Mouse (Mus musculus) spleen, embryonic (tissue): ENCODE results near the gene Clk2.

Experiments used
- CTCF ChIA-PET: fragments of 350-600 bp; sonication (Branson Sonifier 250); formaldehyde crosslinking; loops from one replicate; lab custom pipeline; 2022; lab: Charles Lee

The Clk2 gene

DNA sequence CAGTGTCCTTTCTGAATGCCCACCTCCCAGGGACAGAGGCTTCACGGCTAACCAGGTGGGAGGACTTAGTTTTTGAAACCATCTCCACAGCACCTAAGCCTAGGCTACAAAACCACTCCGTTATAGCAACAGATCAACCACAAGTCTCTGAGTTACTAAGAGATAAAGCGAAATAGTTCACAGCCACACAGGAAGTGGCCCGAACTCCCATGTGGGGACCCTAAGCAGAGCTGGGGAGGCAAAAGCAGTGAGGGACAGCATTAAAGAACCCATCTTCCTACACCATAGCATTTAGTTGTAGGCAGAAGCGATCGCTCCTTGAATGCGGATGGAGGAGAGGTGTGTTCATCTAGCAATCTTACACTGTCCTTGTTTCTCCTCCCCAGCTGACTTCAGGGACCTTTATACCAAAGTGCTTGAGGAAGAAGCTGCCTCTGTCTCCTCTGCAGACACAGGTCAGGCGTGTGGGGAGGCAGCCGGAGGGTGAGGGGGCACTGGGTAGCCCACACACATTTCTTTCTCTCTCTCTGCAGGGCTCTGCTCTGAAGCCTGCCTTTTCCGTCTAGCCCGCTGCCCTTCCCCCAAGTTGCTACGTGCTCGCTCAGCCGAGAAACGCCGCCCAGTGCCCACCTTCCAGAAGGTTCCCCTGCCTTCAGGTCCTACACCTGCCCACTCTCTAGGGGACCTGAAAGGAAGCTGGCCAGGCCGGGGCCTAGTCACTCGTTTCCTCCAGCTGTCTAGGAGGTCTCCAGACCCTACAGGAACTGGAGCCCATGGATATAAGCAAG, 23.3 kb downstream of the Clk2 start:
- CTCF ChIA-PET: no interaction called here

DNA sequence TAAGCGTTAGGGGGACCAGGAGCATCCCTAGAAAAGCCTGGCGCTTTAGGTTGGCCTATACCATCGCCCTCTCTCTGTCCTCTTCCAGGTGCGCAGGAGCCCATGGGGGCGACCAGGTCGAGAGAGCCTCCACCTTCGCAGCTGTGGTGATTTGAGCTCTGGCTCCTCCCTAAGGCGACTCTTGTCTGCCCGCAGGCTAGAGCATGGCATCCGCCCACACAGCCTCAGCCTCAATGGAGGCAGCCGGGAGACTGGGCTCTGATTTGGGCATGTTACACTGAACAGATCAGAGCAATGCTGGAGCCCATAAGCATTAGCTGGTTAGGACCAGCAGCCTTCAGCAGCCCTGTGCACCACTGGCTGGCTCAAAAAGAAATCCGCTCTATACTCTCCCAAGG, 23.9 kb downstream of the Clk2 start:
- CTCF ChIA-PET: no interaction called here

DNA sequence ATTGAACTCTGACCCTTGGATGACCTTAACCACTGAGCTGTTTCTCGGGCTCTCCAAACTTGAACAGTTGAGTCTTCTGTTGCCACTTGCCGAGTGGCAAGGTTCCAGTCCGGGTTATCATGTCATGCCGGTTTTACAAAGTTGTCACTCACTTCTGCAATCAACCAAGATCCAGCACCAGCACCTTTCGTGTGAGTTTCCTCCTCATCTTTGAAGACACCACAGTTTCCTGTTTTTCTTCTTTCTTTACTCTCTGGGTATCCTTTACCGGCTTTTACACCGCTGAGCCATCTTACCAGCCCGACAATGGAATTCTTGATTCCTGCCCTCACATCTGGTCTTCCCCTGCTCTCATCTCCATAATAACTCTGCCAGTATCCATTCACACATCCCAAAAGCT, 25.8 kb downstream of the Clk2 start:
- CTCF ChIA-PET: interaction anchor here (0.5 to 0.6 kb wide), 3 partner anchors 12 to 161 kb away, joined by 3 to 5 read pairs (median 4); partner anchors contain the start of gene Gba

DNA sequence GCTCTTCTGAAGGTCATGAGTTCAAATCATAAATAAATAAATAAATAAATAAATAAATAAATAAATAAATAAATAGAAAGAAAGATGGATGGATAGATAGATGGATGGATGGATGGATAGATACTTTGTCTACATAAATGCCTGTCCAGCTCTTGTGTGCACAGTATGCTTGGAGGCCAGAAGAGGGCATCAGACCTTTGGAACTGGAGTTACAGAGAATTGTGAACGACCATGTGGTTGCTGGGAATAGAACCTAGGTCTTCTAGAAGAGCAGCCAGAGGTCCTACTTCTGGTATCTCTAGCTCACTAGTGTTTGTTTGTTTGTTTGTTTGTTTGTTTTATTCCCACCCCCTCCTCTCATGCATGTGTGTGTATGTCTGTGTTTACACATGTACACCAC, 28.8 kb downstream of the Clk2 start:
- CTCF ChIA-PET: no interaction called here

DNA sequence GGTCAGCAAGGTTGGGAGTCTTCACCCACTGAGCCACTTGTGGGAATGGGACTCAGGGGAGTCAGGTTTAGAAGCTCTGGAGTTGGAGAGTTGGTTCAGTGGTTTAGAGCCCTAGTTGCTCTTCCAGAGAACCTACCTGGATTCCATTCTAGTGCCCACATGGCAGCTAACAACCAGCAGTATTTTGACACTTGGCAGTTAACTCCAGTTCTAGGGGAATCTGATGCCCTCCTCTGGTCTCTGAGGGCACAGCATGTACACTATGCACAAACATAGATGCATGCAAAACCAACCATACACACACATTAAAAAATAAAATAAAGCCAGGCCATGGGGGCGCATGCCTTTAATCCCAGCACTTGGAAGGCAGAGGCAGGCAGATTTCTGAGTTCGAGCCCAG, 29.3 kb downstream of the Clk2 start:
- CTCF ChIA-PET: interaction anchor here (1.0 kb wide), 1 partner anchor 21 kb away, joined by 3 read pairs; no protein-coding TSS in a partner anchor

- CTCF ChIA-PET: no interaction called here
Measured at GRCm38 (mm10) chr3:89195979-89196877, 31.6 kb downstream of the Clk2 start.

- CTCF ChIA-PET: interaction anchor here (0.5 to 0.8 kb wide), 2 partner anchors 893 to 899 kb away, joined by 3 to 6 read pairs; no protein-coding TSS in a partner anchor
Measured at GRCm38 (mm10) chr3:89199839-89200238, 35.2 kb downstream of the Clk2 start.

DNA sequence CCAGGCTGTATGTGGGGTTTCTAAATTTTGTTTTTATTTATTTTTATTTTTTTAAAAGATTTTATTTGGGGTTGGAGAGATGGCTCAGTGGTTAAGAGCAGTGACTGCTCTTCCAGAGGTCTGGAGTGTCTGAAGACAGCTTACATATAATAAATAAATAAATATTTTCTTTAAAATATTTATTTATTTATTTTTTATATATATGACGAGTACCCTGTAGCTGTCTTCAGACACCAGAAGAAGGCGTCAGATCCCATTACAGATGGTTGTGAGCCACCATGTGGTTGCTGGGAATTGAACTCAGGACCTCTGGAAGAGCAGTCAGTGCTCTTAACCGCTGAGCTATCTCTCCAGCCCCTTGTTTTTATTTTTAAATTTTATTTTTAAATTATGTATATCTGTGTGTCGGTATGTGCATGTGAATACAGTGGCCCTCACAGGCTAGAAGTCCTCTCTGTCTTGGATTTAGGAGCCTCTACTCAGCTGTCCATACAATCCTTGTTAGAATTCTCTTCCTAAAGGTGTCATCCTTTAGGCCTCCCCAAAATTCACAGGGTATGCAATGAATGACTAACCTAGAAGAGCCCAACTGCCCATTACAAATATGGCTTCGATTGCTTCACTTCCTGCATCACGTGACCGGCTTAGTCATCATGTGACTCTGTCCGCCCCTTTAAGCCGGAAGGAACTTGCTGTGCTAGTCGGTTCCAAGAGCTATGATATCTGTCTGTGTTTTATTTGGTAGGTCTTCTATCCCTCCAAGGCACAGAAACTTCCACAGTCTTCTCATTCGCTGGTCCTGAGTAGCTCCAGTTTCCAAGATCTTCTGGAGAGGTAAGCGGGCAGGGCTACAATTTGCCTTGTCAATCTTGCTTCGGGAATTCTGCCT, 37.9 kb downstream of the Clk2 start, which contains the start of gene Gba:
TSS of gene Gba (plus strand) at position 676 of the 889 bp plus-strand sequence.
- CTCF ChIA-PET: interaction anchor here (0.6 to 0.7 kb wide), 3 partner anchors 12 to 1305 kb away, joined by 3 to 5 read pairs (median 4); partner anchors contain the start of gene Trim46

GRCm38 (mm10) chr3:89203142-89203514, 38.5 kb downstream of the Clk2 start:
- CTCF ChIA-PET: interaction anchor here (0.6 to 0.7 kb wide), 3 partner anchors 13 to 1304 kb away, joined by 3 to 5 read pairs (median 4); partner anchors contain the start of gene Trim46

DNA sequence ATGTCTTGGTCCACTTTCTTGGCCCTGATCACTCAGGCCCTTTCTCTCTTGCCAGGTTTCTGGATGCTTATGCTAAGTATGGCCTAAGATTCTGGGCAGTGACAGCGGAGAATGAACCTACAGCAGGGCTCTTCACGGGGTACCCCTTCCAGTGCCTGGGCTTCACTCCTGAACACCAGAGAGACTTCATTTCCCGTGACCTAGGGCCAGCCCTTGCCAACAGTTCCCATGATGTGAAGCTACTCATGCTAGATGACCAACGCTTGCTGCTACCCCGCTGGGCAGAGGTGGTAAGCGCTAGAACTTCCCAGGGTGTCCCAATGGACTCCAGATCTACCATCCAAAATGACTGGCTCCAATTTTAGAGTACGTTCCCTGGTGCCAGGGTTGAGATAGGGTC, 41.5 kb downstream of the Clk2 start:
- CTCF ChIA-PET: no interaction called here

GRCm38 (mm10) chr3:89206695-89207094, 42.1 kb downstream of the Clk2 start:
- CTCF ChIA-PET: no interaction called here

DNA sequence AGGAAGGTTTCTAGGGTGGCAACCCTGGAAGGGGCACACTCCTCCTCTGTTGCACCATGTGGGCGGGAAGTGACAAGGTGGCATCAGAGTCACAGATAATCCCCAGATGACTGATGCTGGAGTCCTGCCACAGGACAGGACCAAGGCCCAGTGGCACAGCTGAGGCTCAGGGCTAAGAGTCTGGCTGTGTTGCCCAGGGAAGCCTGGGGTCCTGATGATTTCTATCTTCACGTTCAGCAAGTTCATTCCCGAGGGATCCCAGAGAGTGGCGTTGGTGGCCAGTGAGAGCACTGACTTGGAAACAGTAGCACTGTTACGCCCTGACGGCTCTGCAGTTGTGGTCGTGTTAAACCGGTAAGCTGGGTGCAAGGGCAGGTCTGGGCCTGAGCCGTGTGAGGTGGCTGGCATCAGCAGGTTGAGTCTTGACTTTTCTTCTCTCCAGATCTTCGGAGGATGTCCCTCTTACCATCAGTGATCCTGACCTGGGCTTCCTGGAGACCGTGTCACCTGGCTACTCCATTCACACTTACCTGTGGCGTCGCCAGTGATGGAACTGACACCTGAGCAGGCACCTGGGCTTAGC, 43.6 kb downstream of the Clk2 start:
- CTCF ChIA-PET: no interaction called here

GRCm38 (mm10) chr3:89208736-89209135, 44.1 kb downstream of the Clk2 start:
- CTCF ChIA-PET: no interaction called here

GRCm38 (mm10) chr3:89209731-89210130, 45.1 kb downstream of the Clk2 start:
- CTCF ChIA-PET: no interaction called here

DNA sequence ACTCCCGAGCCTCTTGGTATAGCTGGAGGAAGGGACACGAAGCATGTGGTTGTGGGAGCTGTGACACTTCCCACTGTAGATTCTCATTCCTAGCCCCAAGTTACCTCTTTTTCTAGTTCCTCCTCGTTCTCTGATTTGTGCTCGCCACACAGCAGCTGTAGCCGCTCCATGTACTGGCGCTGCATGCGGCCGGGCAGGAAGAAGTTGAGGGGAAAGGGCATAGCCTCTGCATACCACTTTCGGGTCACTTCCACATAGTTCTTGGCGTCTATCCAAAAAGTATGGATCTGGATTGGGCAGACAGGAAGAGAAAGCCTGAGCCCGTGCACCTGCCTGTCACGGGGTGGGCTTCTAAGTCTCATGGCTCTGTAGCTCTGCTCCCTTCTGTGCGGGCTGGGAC, 45.6 kb downstream of the Clk2 start:
- CTCF ChIA-PET: no interaction called here

DNA sequence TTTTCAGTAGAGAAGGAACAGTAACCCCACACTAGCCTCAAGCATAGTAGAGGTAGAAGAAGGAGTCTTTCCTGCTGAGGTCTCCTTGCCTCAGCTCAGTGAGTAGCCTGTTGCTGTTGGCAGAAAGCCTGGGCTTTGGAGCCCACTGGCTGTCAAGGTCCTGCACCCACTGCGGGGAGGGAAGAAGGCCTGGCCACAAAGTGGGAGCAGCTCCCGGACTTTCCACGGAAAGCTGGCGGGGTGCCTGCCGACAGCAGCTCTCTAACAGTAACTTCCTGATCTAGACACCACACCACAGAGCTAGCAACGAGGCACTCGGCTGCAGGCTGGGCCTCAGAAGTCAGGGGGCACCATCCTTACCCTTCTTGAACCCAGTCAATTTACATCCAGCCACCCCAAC, 46.1 kb downstream of the Clk2 start:
- CTCF ChIA-PET: no interaction called here

DNA sequence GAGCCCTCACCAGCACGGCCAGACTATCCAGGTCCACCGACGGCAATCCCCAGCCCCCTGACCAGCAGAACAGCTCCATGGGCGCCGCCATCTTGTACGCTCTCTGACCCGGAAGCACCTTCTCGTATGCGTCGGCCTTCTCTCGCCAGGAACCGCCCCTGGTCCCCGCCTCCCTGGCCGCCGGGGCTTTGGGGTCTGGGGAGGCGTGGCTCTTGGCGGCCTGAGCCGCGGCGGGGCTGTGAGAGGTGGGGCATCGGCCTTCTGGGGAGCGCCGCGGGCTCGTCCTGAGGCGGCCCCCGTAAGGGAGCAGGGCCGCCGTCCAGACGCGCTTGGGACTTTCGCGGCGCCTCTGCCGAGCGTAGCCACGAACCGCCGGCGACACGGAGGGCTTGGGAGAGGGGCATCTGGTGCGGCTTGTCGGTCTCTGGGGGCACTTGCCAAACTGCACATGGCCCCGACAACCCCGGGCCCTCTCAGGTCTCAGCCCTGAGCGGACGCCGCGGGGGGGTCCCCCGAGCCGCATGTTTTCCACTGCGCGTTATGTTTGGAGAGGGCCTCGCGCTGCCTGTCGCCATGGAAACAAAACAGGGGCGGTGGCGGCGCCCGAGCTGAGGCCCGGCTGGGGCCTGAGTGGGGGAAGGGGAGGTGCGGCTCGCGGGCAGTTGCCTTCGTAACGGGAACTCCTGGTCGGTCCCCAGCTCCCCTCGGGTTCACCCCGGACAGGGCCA, 49.4 kb downstream of the Clk2 start:
- CTCF ChIA-PET: interaction anchor here (0.7 to 0.9 kb wide), 2 partner anchors 31 to 1044 kb away, joined by 5 to 7 read pairs; no protein-coding TSS in a partner anchor

- CTCF ChIA-PET: interaction anchor here (0.7 to 0.9 kb wide), 2 partner anchors 30 to 1045 kb away, joined by 5 to 7 read pairs; no protein-coding TSS in a partner anchor
Measured at GRCm38 (mm10) chr3:89214681-89215411, 50.3 kb downstream of the Clk2 start, which contains the start of gene Thbs3. TSS of gene Thbs3 (plus strand) at chr3:89215180.

DNA sequence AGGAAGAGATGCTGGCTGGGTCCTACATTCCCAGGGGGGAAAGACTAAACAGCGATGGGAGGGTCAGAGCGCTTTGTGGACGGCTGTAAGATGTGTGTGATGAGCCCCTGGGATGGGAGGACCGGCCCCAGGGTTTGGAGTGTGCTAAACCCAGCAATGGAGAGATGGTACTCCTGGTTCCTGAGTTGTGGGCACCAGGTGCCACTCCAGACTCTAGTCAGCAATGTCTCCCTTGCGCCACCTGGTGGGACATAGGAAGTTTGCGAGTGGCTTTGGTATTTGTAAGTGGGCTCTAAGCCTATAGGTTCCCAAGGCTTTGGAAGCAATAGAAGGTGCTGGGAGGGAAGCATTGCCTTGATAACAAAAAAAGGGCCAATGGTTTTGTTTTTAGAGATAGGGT, 51.3 kb downstream of the Clk2 start:
- CTCF ChIA-PET: interaction anchor here (0.6 to 1.0 kb wide), 2 partner anchors 19 to 130 kb away, joined by 3 to 4 read pairs; no protein-coding TSS in a partner anchor
